ENCODE assay signal across 8 mouse cellular contexts in genomic region chr1:180364005-180364404, GRCm38 (mm10). TPM values are rescaled to one million over a fixed set of nuclear protein-coding genes. Genes with fewer than 3 reads are reported as not detected.
DNase-seq lines count a peak whose midpoint lies in the region; ATAC-seq and TF ChIP-seq lines count a peak whose summit lies in the region.

No protein-coding gene starts in this region.

- H3K9ac ChIP-seq in liver, adult 2 months (ENCODE audit: low read depth, low read length) = no peak overlapping the region
- H3K9ac ChIP-seq in liver, embryonic 15.5 days = no peak overlapping the region

- peaks cover 3% of the 10 kb centered on the region; the same call in 1 of the 2 replicates for H3K79me2 ChIP-seq in liver, adult 2 months (ENCODE audit: control insufficient read depth, insufficient read depth, low read length)

- DNase-seq in liver, adult 2 months (ENCODE audit: extremely low read depth, low read depth, low spot score) = no peak
- no peak for DNase-seq in liver
- DNase-seq in adrenal gland, adult 8-10 months = peak; percentile 71
- DNase-seq in heart, postnatal 4 days = peak; percentile 52
- DNase-seq in embryo, embryonic 10 days (ENCODE audit: low spot score) = no peak
- no peak for DNase-seq in left cerebral cortex, adult 11 months (ENCODE audit: low spot score)

- H3K27me3 ChIP-seq in liver, adult 2 months (ENCODE audit: control insufficient read depth, insufficient read depth, low read length) = no peaks in the 10 kb centered on the region
- H3K27me3 ChIP-seq in liver, embryonic 15.5 days = 0 out of 2 replicates have a peak, but pooled peaks cover 8% of the 10 kb centered on the region
- H3K27me3 ChIP-seq in small intestine, adult 2 months (ENCODE audit: control insufficient read depth, insufficient read depth, low read length) = no peaks in the 10 kb centered on the region

- 74% methylated on average over 17 of the region's 17 CpGs for WGBS in liver, adult 2 months
- 30% methylated on average over 17 of the region's 17 CpGs for WGBS in liver, embryonic 15.5 days (ENCODE audit: insufficient replicate concordance)
- 12% methylated on average over 17 of the region's 17 CpGs for WGBS in small intestine, adult 2 months

- H3K27ac ChIP-seq in liver, adult 2 months (replicated peaks; ENCODE audit: insufficient read depth, low read depth, low read length) = peak overlapping the region; percentile 59
- no peak overlapping the region for H3K27ac ChIP-seq in liver, embryonic 15.5 days (replicated peaks)
- peak overlapping the region; percentile 54 for H3K27ac ChIP-seq in small intestine, adult 2 months (ENCODE audit: insufficient read depth, low read depth, low read length)

- H3K4me2 ChIP-seq in liver, embryonic 15.5 days = 0 out of 2 replicates have a peak overlapping the region, but pooled peaks have one; percentile 1

- no peaks in the 10 kb centered on the region for H3K36me3 ChIP-seq in liver, adult 2 months (ENCODE audit: control insufficient read depth, insufficient read depth, low read length)
- H3K36me3 ChIP-seq in liver, embryonic 15.5 days (replicated peaks) = no peaks in the 10 kb centered on the region
- H3K36me3 ChIP-seq in small intestine, adult 2 months (ENCODE audit: control insufficient read depth, insufficient read depth, low read length) = no peaks in the 10 kb centered on the region

- ATAC-seq in liver, embryonic 15.5 days (ENCODE audit: insufficient read depth) = no peak

- TF ChIP-seq POLR2A in liver, adult 2 months (IDR thresholded peaks at IDR 0.05; ENCODE audit: extremely low read depth, insufficient read depth, low read length) = no peak
- no peak for TF ChIP-seq POLR2A in small intestine, adult 2 months (IDR thresholded peaks at IDR 0.05; ENCODE audit: low read depth, low read length)

- TF ChIP-seq CTCF in liver, adult 2 months (IDR thresholded peaks at IDR 0.05; ENCODE audit: low read depth, low read length) = no peak
- TF ChIP-seq CTCF in small intestine, adult 2 months (IDR thresholded peaks at IDR 0.05; ENCODE audit: extremely low read depth, insufficient read length, insufficient replicate concordance, low read depth, low read length) = no peak

- no peaks in the 10 kb centered on the region; the same call in 1 of the 2 replicates for H3K4me1 ChIP-seq in liver, adult 2 months (ENCODE audit: control insufficient read depth, insufficient read depth, low read length)
- peaks cover 46% of the 10 kb centered on the region for H3K4me1 ChIP-seq in liver, embryonic 15.5 days (replicated peaks)
- H3K4me1 ChIP-seq in small intestine, adult 2 months (ENCODE audit: control insufficient read depth, insufficient read depth, insufficient read length, low read length) = peaks cover 19% of the 10 kb centered on the region

- no peaks in the 10 kb centered on the region for H3K9me3 ChIP-seq in liver, embryonic 15.5 days (replicated peaks)

- no peak overlapping the region for H3K4me3 ChIP-seq in liver, adult 2 months (ENCODE audit: insufficient read depth, low read depth, low read length)
- no peak overlapping the region for H3K4me3 ChIP-seq in liver, embryonic 15.5 days (replicated peaks)
- no peak overlapping the region for H3K4me3 ChIP-seq in small intestine, adult 2 months (ENCODE audit: low read depth, low read length)

RNA-seq across cellular contexts. Expression of gene Itpkb, which starts 33.7 kb away (rescaled TPM):
- total RNA-seq in liver, adult 2 months (2014; rRNA removed) = 3.7 and 6.0 TPM in 2 replicates
- 2.2 and 2.7 TPM in 2 replicates for polyA plus RNA-seq in liver, adult 2 months (2012; rRNA removed)
- 10 to 100 TPM; 64.4 to 99.3 (median 78.9) TPM for total RNA-seq in adrenal gland, adult 8-10 months (2022)
- total RNA-seq in heart, postnatal 4 days (2021) = 10 to 100 TPM; 62.2 to 67.2 TPM
- 1.3 and 1.6 TPM in 2 replicates for polyA plus RNA-seq in liver, embryonic 15.5 days (2015; fragmentation: Nextera tagmentation; extraction: Ambion mirVana)
- 4.4 and 6.0 TPM in 2 replicates for polyA plus RNA-seq in small intestine, adult 2 months (2012; rRNA removed)

Comparison
In these comparisons a context has a peak if more than half of its experiments do, and no peak if none do; other contexts are left out.
1. DNase-seq: peak in adrenal gland, adult 8-10 months (single experiment) and heart, postnatal 4 days (single experiment); none in liver, adult 2 months (single experiment), liver (single experiment), embryo, embryonic 10 days (single experiment) and left cerebral cortex, adult 11 months (single experiment).